Mouse (Mus musculus) intestine, embryonic 16.5 days (tissue): ENCODE data around the gene Etv2. TPM values are rescaled to one million over a fixed set of nuclear protein-coding genes. Genes with fewer than 3 reads are reported as not detected.

Source experiments
- ATAC-seq: fragments of 200-750 bp; cut with Nextera tagmentation; 2 replicates; pipeline ENCODE4 v1.8.0; 2017; ENCODE audit warnings: moderate TSS enrichment, moderate library complexity
- H3K27ac ChIP-seq: fragments of 300-500 bp; sonication (generic); 2 replicates; pipeline ENCODE4 v1.5.1; 2014; ENCODE audit warnings: mild to moderate bottlenecking, low read length
- H3K27me3 ChIP-seq: fragments of 300-500 bp; sonication (generic); replicated peaks from 2 replicates; pipeline ENCODE4 v1.6.1; 2014; ENCODE audit warnings: low read length, control low read depth, mixed read lengths; ENCODE audit not compliant: control insufficient read depth, insufficient read depth
- H3K36me3 ChIP-seq: fragments of 300-500 bp; sonication (generic); 2 replicates; pipeline ENCODE4 v1.6.1; 2014; ENCODE audit warnings: low read length, control low read depth; ENCODE audit not compliant: control insufficient read depth, insufficient read depth
- H3K4me1 ChIP-seq: fragments of 300-500 bp; sonication (generic); 2 replicates; pipeline ENCODE4 v1.6.1; 2014; ENCODE audit warnings: low read length, control low read depth, mixed read lengths; ENCODE audit not compliant: control insufficient read depth, insufficient read depth
- H3K4me2 ChIP-seq: fragments of 300-500 bp; sonication (generic); 2 replicates; pipeline ENCODE4 v1.6.1; 2014; ENCODE audit warnings: low read depth, low read length, control low read depth
- H3K4me3 ChIP-seq: fragments of 300-500 bp; sonication (generic); 2 replicates; pipeline ENCODE4 v1.5.1; 2014; ENCODE audit warnings: mild to moderate bottlenecking, low read length
- H3K9ac ChIP-seq: fragments of 300-500 bp; sonication (generic); 2 replicates; pipeline ENCODE4 v1.6.1; 2014; ENCODE audit warnings: low read depth, low read length
- H3K9me3 ChIP-seq: fragments of 300-500 bp; sonication (generic); 2 replicates; pipeline ENCODE4 v1.6.1; 2016; ENCODE audit warnings: low read length, control low read depth; ENCODE audit not compliant: control insufficient read depth
- WGBS: fragments of 180-500 bp; shearing (Covaris S2); extraction: QIAGEN DNeasy Blood & Tissue Kit; methylation state at CpG from one replicate; pipeline ENCODE4 v1.1.7; 2014; 5-methylcytosine and 5-hydroxymethylcytosine counted together
- polyA plus RNA-seq: library from polyadenylated mRNA; unstranded; fragments of >200 nt; fragmentation: Nextera tagmentation; extraction: Ambion mirVana; gene quantifications from 2 replicates; pipeline ENCODE4 v1.2.1, GENCODE M21; 2015

Gene Etv2
- polyA plus RNA-seq, 1 experiment from 2014 or later: not detected

GRCm38 (mm10) chr7:30649591-30650540 lies 14.2 kb upstream of the Etv2 start, which contains the start of gene Rbm42:
Gene Rbm42 (minus strand): TSS chr7:30650317.
- Histone ChIP-seq H3K4me1 (0 out of 2 replicates have a peak, but pooled peaks cover 2% of the 10 kb centered on the region), H3K36me3 (peaks cover 24% of the 10 kb centered on the region), H3K27me3 (no peaks in the 10 kb centered on the region), H3K9ac (peak within 1 kb of the TSS; percentile 91), H3K27ac (peak within 1 kb of the TSS; percentile 50; the same call in 1 of the 2 replicates), H3K4me2 (peak within 1 kb of the TSS; percentile 79), H3K9me3 (no peaks in the 10 kb centered on the region), H3K4me3 (peak within 1 kb of the TSS; percentile 90)
- 1% methylated on average over 59 of the region's 59 CpGs for WGBS
- ATAC-seq: peak; percentile 100

- no peak overlapping the region for H3K4me3 ChIP-seq
- H3K9ac ChIP-seq: no peak overlapping the region
- peaks cover 25% of the 10 kb centered on the region for H3K27me3 ChIP-seq
- H3K4me2 ChIP-seq: no peak overlapping the region
- H3K9me3 ChIP-seq: no peaks in the 10 kb centered on the region
- H3K27ac ChIP-seq: no peak overlapping the region
- no peak for ATAC-seq
- 29% methylated on average over 4 of the region's 4 CpGs for WGBS
- peaks cover 5% of the 10 kb centered on the region; the same call in 1 of the 2 replicates for H3K4me1 ChIP-seq
- peaks cover 18% of the 10 kb centered on the region for H3K36me3 ChIP-seq
These were observed 3.4 kb upstream of the Etv2 start for GRCm38 (mm10) chr7:30639083-30639482.

GRCm38 (mm10) chr7:30636395-30636794 lies 743 bp upstream of the Etv2 start:
- Histone ChIP-seq H3K4me1 (peaks cover 5% of the 10 kb centered on the region; the same call in 1 of the 2 replicates), H3K27ac (no peak overlapping the region)
- 22% methylated on average over 11 of the region's 11 CpGs for WGBS

GRCm38 (mm10) chr7:30634621-30635020 lies 1.0 kb downstream of the Etv2 start:
- peaks cover 5% of the 10 kb centered on the region; the same call in 1 of the 2 replicates for H3K4me1 ChIP-seq
- H3K27ac ChIP-seq: no peak overlapping the region
- H3K9ac ChIP-seq: no peak overlapping the region
- WGBS: 2% methylated on average over 20 of the region's 20 CpGs
- no peaks in the 10 kb centered on the region for H3K9me3 ChIP-seq
- peak; percentile 75 for ATAC-seq
- peak overlapping the region; percentile 35 for H3K4me2 ChIP-seq
- no peak overlapping the region; the same call in 1 of the 2 replicates for H3K4me3 ChIP-seq
- H3K27me3 ChIP-seq: peaks cover 41% of the 10 kb centered on the region
- no peaks in the 10 kb centered on the region for H3K36me3 ChIP-seq

More at GRCm38 (mm10) chr7:30636395-30636794, 743 bp upstream of the Etv2 start:
- Histone ChIP-seq H3K4me3 (no peak overlapping the region), H3K4me2 (no peak overlapping the region), H3K27me3 (peaks cover 39% of the 10 kb centered on the region), H3K9me3 (no peaks in the 10 kb centered on the region), H3K9ac (no peak overlapping the region), H3K36me3 (peaks cover 8% of the 10 kb centered on the region)
- ATAC-seq: no peak

GRCm38 (mm10) chr7:30633762-30634412 lies 1.8 kb downstream of the Etv2 start:
- Histone ChIP-seq H3K4me1 (0 out of 2 replicates have a peak, but pooled peaks cover 5% of the 10 kb centered on the region), H3K36me3 (no peaks in the 10 kb centered on the region), H3K27ac (no peak overlapping the region), H3K9me3 (no peaks in the 10 kb centered on the region), H3K27me3 (peaks cover 41% of the 10 kb centered on the region), H3K4me3 (no peak overlapping the region; the same call in 1 of the 2 replicates), H3K9ac (no peak overlapping the region), H3K4me2 (no peak overlapping the region)
- ATAC-seq: no peak
- WGBS: 6% methylated on average over 26 of the region's 27 CpGs

- Histone ChIP-seq H3K4me1 (peaks cover 7% of the 10 kb centered on the region), H3K9me3 (no peaks in the 10 kb centered on the region), H3K9ac (no peak overlapping the region), H3K4me2 (no peak overlapping the region), H3K27me3 (peaks cover 15% of the 10 kb centered on the region), H3K27ac (no peak overlapping the region), H3K4me3 (no peak overlapping the region), H3K36me3 (no peaks in the 10 kb centered on the region)
- ATAC-seq: no peak
These were observed 6.6 kb downstream of the Etv2 start for GRCm38 (mm10) chr7:30629013-30629412.

GRCm38 (mm10) chr7:30626647-30627046 lies 9.0 kb downstream of the Etv2 start:
- Histone ChIP-seq H3K9me3 (no peaks in the 10 kb centered on the region), H3K27ac (no peak overlapping the region), H3K9ac (no peak overlapping the region), H3K4me3 (no peak overlapping the region), H3K4me1 (peaks cover 7% of the 10 kb centered on the region), H3K36me3 (peaks cover 6% of the 10 kb centered on the region; the same call in 1 of the 2 replicates), H3K27me3 (peaks cover 4% of the 10 kb centered on the region; the same call in 1 of the 2 replicates), H3K4me2 (no peak overlapping the region)
- WGBS: 80% methylated on average over 5 of the region's 5 CpGs
- no peak for ATAC-seq

- ATAC-seq: peak; percentile 97
- H3K9me3 ChIP-seq: no peaks in the 10 kb centered on the region
- peaks cover 7% of the 10 kb centered on the region for H3K4me1 ChIP-seq
- H3K4me2 ChIP-seq: peak within 1 kb of the TSS; percentile 84
- H3K27me3 ChIP-seq: no peaks in the 10 kb centered on the region
- peak within 1 kb of the TSS; percentile 70 for H3K27ac ChIP-seq
- 2% methylated on average over 44 of the region's 44 CpGs for WGBS
- H3K36me3 ChIP-seq: peaks cover 6% of the 10 kb centered on the region; the same call in 1 of the 2 replicates
- H3K9ac ChIP-seq: peak within 1 kb of the TSS; percentile 88
- H3K4me3 ChIP-seq: peak within 1 kb of the TSS; percentile 88
These were observed 9.9 kb downstream of the Etv2 start, which contains the start of gene Cox6b1 for GRCm38 (mm10) chr7:30625530-30626384. Gene Cox6b1 (minus strand): TSS chr7:30626151.
